Mouse (Mus musculus): ENCODE data around the gene Lrmda.

GRCm38 (mm10) chr14:22930488-22931046 is 911.1 kb downstream of the Lrmda start:
- TF ChIP-seq POLR2A (IDR thresholded peaks at IDR 0.05; ENCODE audit: insufficient read depth, low read depth, low read length) (no peak), EP300 (IDR thresholded peaks at IDR 0.05; ENCODE audit: insufficient read depth, low read depth, low read length) (no peak)

All from heart, adult 2 months (tissue).